Mouse (Mus musculus) Patski (cell line): ENCODE results near the gene Mrs2. TPM values are rescaled to one million over a fixed set of nuclear protein-coding genes. Genes with fewer than 3 reads are reported as not detected.

Source experiments
- ATAC-seq: fragments of 100-300 bp; one replicate; pipeline ENCODE4 v1.8.0; 2021
- CTCF ChIA-PET: fragments of 350-600 bp; sonication (Branson Sonifier 250); formaldehyde crosslinking; loops from one replicate; lab custom pipeline; 2022; ENCODE audit warnings: inconsistent platforms; lab: Charles Lee
- POLR2A ChIA-PET: fragments of 350-600 bp; sonication (Branson Sonifier 250); formaldehyde crosslinking; loops from one replicate; lab custom pipeline; 2022; ENCODE audit warnings: antibody characterized with exemption, inconsistent platforms; lab: Charles Lee
- DNase-seq: peaks from one replicate; pipeline ENCODE4 v3.0.0-alpha.2; 2011; ENCODE audit warnings: low read depth, low spot score
- H3K27me3 ChIP-seq: fragments of 371-371 bp; one replicate; pipeline ENCODE4 v1.5.1; 2021
- CTCF ChIP-seq: fragments of 100-300 bp; IDR thresholded peaks from one replicate; pipeline ENCODE4 v1.5.1; 2021
- in situ Hi-C: fragments of 300-500 bp; cut with MboI; formaldehyde crosslinking; loops from 3 replicates; pipeline ENCODE4 v1.11.1; 2018; ENCODE audit warnings: low pct_unique_long_range_greater_than_20kb, mixed read lengths
- polyA plus RNA-seq: library from polyadenylated mRNA; unstranded; gene quantifications from one replicate; pipeline ENCODE4 v1.2.3, GENCODE M21; 2021

The Mrs2 gene
- polyA plus RNA-seq, 1 experiment from 2014 or later: 64.2 TPM

GRCm38 (mm10) chr13:24939472-24939871 is 80.7 kb downstream of the Mrs2 start:
- DNase-seq: no peak
- no peak for ATAC-seq
- H3K27me3 ChIP-seq: no peaks in the 10 kb centered on the region
- CTCF ChIA-PET: interaction anchor here (0.8 to 2.8 kb wide), 17 partner anchors 9 to 458 kb away, joined by 3 to 12 read pairs (median 4); no protein-coding TSS in a partner anchor
- TF ChIP-seq CTCF: no peak
- in situ Hi-C loops: loop anchor here (5.0 kb wide), 2 partner anchors 43 to 178 kb away; no protein-coding TSS in a partner anchor
- POLR2A ChIA-PET: no interaction called here

GRCm38 (mm10) chr13:24938683-24939082 is 81.5 kb downstream of the Mrs2 start:
- ChIA-PET CTCF (interaction anchor here (1.1 to 2.8 kb wide), 12 partner anchors 10 to 457 kb away, joined by 3 to 12 read pairs (median 5); no protein-coding TSS in a partner anchor), POLR2A (interaction anchor here (0.6 kb wide), 6 partner anchors 42 to 741 kb away, joined by 3 to 6 read pairs (median 3); no protein-coding TSS in a partner anchor)
- DNase-seq (no peak), ATAC-seq (no peak)
- no peaks in the 10 kb centered on the region for H3K27me3 ChIP-seq
- peak; percentile 82 for TF ChIP-seq CTCF
- in situ Hi-C loops: loop anchor here (5.0 kb wide), 2 partner anchors 44 to 179 kb away; no protein-coding TSS in a partner anchor

- in situ Hi-C loops: loop anchor here (5.0 kb wide), 2 partner anchors 44 to 179 kb away; no protein-coding TSS in a partner anchor
- DNase-seq (no peak), ATAC-seq (peak; percentile 32)
- H3K27me3 ChIP-seq: no peaks in the 10 kb centered on the region
- ChIA-PET CTCF (interaction anchor here (1.0 to 2.8 kb wide), 4 partner anchors 41 to 55 kb away, joined by 4 to 12 read pairs (median 6); no protein-coding TSS in a partner anchor), POLR2A (interaction anchor here (0.6 to 0.8 kb wide), 2 partner anchors 8 to 282 kb away, joined by 3 read pairs; no protein-coding TSS in a partner anchor)
- no peak for TF ChIP-seq CTCF
Measured at GRCm38 (mm10) chr13:24937839-24938166, 82.4 kb downstream of the Mrs2 start.

Other genes starting within 250 kb of the Mrs2 start
- gene BC005537, start 218.7 kb downstream of the Mrs2 start, polyA plus RNA-seq: 129 TPM
- 132 TPM for gene Acot13, start 188.8 kb downstream of the Mrs2 start, polyA plus RNA-seq
- 33.8 TPM for gene Tdp2, start 188.7 kb downstream of the Mrs2 start, polyA plus RNA-seq
- 0.19 TPM for gene D130043K22Rik, start 175.2 kb downstream of the Mrs2 start, polyA plus RNA-seq
- gene Aldh5a1, start 82.7 kb downstream of the Mrs2 start, polyA plus RNA-seq: 15.6 TPM
- gene Gpld1, start 77.2 kb downstream of the Mrs2 start, polyA plus RNA-seq: 0.89 TPM
- gene Dcdc2a, start 35.6 kb upstream of the Mrs2 start, polyA plus RNA-seq: 296 TPM